Mouse (Mus musculus) liver, embryonic 11.5 days (tissue): Measurements from ENCODE around the gene Phactr2. TPM values are rescaled to one million over a fixed set of nuclear protein-coding genes. Genes with fewer than 3 reads are reported as not detected.

Experiments used
- ATAC-seq: fragments of 200-750 bp; cut with Nextera tagmentation; replicated peaks from 2 replicates; pipeline ENCODE4 v1.8.0; 2017; ENCODE audit warnings: moderate number of reproducible peaks, mild to moderate bottlenecking, moderate TSS enrichment, moderate library complexity; ENCODE audit not compliant: low FRiP score
- DNase-seq: peaks from one replicate; pipeline ENCODE4 v3.0.0-alpha.2; 2017; ENCODE audit warnings: low spot score
- H3K27ac ChIP-seq: fragments of 300-500 bp; sonication (generic); 2 replicates; pipeline ENCODE4 v1.5.1; 2014; ENCODE audit warnings: mild to moderate bottlenecking, low read depth, low read length, control low read depth
- H3K27me3 ChIP-seq: fragments of 300-500 bp; sonication (generic); replicated peaks from 2 replicates; pipeline ENCODE4 v1.6.1; 2014; ENCODE audit warnings: low read length, mixed read lengths; ENCODE audit not compliant: control insufficient read depth, insufficient read depth
- H3K36me3 ChIP-seq: fragments of 300-500 bp; sonication (generic); 2 replicates; pipeline ENCODE4 v1.6.1; 2014; ENCODE audit warnings: mild to moderate bottlenecking, low read length, moderate library complexity, mixed read lengths; ENCODE audit not compliant: control insufficient read depth, insufficient read depth
- H3K4me1 ChIP-seq: fragments of 300-500 bp; sonication (generic); replicated peaks from 2 replicates; pipeline ENCODE4 v1.6.1; 2014; ENCODE audit warnings: low read length, mixed read lengths; ENCODE audit not compliant: control insufficient read depth, insufficient read depth
- H3K4me2 ChIP-seq: fragments of 300-500 bp; sonication (generic); 2 replicates; pipeline ENCODE4 v1.6.1; 2014; ENCODE audit warnings: mild to moderate bottlenecking, control low read depth, moderate library complexity
- H3K4me3 ChIP-seq: fragments of 300-500 bp; sonication (generic); 2 replicates; pipeline ENCODE4 v1.5.1; 2014; ENCODE audit warnings: low read depth, low read length, control low read depth
- H3K9ac ChIP-seq: fragments of 300-500 bp; sonication (generic); 2 replicates; pipeline ENCODE4 v1.6.1; 2014; ENCODE audit warnings: low read depth, low read length, control low read depth
- H3K9me3 ChIP-seq: fragments of 300-500 bp; sonication (generic); 2 replicates; pipeline ENCODE4 v1.6.1; 2016; ENCODE audit warnings: low read length, inconsistent platforms, mixed read lengths; ENCODE audit not compliant: control insufficient read depth
- WGBS: fragments of 180-500 bp; shearing (Covaris S2); extraction: QIAGEN DNeasy Blood & Tissue Kit; methylation state at CpG from one replicate; pipeline ENCODE4 v1.1.7; 2014; 5-methylcytosine and 5-hydroxymethylcytosine counted together
- polyA plus RNA-seq: library from polyadenylated mRNA; unstranded; fragments of >200 nt; fragmentation: Nextera tagmentation; extraction: Ambion mirVana; gene quantifications from 2 replicates; pipeline ENCODE4 v1.2.1, GENCODE M21; 2014

Gene Phactr2
- polyA plus RNA-seq, 1 experiment from 2014 or later: 19.3 TPM

- Histone ChIP-seq H3K36me3 (no peaks in the 10 kb centered on the region), H3K4me1 (no peaks in the 10 kb centered on the region), H3K9me3 (no peaks in the 10 kb centered on the region), H3K27me3 (no peaks in the 10 kb centered on the region), H3K4me3 (no peak overlapping the region), H3K27ac (no peak overlapping the region), H3K4me2 (no peak overlapping the region), H3K9ac (no peak overlapping the region)
- DNase-seq (no peak), ATAC-seq (no peak)
- WGBS: 89% methylated on average over 9 of the region's 9 CpGs
Observed at GRCm38 (mm10) chr10:13425198-13425597, 49.0 kb downstream of the Phactr2 start.

DNA sequence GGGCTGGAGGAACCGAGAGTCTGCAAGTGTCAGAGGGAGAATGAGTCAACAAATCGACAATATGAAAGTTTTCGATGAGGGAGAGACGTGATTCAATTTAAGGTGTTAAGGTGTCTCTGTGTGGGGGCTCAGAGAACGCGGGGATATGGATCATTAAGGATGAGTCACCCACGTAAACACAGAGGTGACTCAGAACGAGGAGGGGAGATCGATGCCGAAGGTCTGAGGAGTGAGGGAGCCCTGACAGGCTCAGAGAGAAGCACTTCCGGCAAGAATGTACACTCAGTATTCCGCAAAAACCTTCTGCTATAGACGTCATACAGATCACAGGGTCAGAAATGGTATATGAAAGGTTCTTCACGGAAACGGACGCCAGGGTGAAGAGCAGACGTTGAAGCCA lies 49.7 kb downstream of the Phactr2 start:
- no peak overlapping the region for H3K4me2 ChIP-seq
- no peaks in the 10 kb centered on the region for H3K27me3 ChIP-seq
- H3K9ac ChIP-seq: no peak overlapping the region
- no peak overlapping the region for H3K27ac ChIP-seq
- DNase-seq: no peak
- no peak for ATAC-seq
- no peaks in the 10 kb centered on the region for H3K9me3 ChIP-seq
- H3K4me3 ChIP-seq: no peak overlapping the region
- whole genome bisulfite sequencing: 79% methylated on average over 17 of the region's 17 CpGs
- H3K36me3 ChIP-seq: no peaks in the 10 kb centered on the region
- H3K4me1 ChIP-seq: no peaks in the 10 kb centered on the region

DNA sequence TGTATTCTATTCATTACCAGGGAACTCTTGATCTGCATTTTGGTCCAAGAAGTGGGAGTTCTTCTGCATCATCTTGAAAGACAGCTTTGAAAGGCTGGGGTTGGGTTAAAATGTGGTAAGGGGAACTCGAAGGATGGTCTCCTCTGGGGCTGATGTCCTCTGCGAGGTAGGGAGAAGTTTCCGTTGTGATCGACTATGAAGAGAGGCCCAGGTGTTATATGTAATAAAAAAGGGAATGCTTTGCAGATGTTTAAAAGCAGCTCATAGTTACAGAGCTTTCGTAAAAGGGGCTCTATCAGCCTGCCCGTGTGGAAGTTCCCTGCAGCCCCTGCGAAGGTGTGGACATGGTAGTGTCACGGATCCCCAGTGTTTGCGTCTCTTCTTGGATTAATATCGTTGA lies 50.2 kb downstream of the Phactr2 start:
- 87% methylated on average over 10 of the region's 10 CpGs for WGBS
- no peaks in the 10 kb centered on the region for H3K4me1 ChIP-seq
- no peak for ATAC-seq
- H3K27me3 ChIP-seq: no peaks in the 10 kb centered on the region
- no peak overlapping the region for H3K27ac ChIP-seq
- no peak overlapping the region for H3K4me3 ChIP-seq
- H3K4me2 ChIP-seq: no peak overlapping the region
- H3K36me3 ChIP-seq: no peaks in the 10 kb centered on the region
- H3K9me3 ChIP-seq: no peaks in the 10 kb centered on the region
- no peak overlapping the region for H3K9ac ChIP-seq
- DNase-seq: no peak

DNA sequence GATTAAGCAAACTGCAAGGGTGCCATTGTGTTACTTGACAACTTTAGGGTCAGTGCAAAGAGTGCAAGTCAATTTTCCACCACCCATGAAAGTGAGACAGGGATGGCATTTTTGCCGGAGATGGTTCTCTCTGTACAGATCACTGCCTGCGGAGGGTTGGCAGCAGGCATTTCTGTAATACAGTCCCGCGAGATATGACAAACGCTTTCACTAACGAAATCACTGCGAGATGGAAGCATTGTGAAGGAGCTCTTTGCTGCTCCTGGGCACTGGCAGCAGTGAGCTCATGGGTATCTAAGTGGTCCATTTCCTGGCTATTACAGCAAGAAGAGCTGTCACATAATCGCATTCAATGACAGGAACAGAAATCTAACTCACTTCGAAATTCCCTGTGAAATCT lies 52.1 kb downstream of the Phactr2 start:
- ATAC-seq (no peak), DNase-seq (no peak)
- Histone ChIP-seq H3K27ac (no peak overlapping the region), H3K36me3 (no peaks in the 10 kb centered on the region), H3K4me3 (no peak overlapping the region), H3K9ac (no peak overlapping the region), H3K9me3 (no peaks in the 10 kb centered on the region), H3K4me1 (no peaks in the 10 kb centered on the region), H3K4me2 (no peak overlapping the region), H3K27me3 (no peaks in the 10 kb centered on the region)
- 87% methylated on average over 9 of the region's 9 CpGs for WGBS

DNA sequence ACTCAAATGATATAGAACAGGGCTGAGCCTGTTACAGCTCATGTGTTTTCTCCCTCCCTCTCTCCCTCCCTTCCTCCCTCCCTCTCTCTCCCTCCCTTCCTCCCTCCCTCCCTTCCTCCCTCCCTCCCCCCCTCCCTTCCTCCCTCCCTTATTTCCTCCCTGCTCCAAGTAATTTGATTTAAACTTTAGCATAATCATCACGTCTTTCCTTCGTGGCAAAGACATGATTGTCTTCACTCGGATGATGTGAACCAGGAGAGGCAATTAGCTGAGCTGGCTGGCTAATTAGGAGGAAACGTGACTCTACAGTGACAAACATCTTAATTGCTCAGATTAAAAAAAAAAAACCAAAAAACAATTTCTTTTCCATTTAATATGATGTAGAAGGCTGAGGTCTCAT lies 55.0 kb downstream of the Phactr2 start:
- ATAC-seq: no peak
- WGBS: 46% methylated on average over 4 of the region's 4 CpGs
- no peaks in the 10 kb centered on the region for H3K27me3 ChIP-seq
- H3K4me3 ChIP-seq: no peak overlapping the region
- no peaks in the 10 kb centered on the region for H3K9me3 ChIP-seq
- no peak overlapping the region for H3K27ac ChIP-seq
- no peak overlapping the region for H3K9ac ChIP-seq
- H3K4me2 ChIP-seq: no peak overlapping the region
- no peaks in the 10 kb centered on the region for H3K4me1 ChIP-seq
- H3K36me3 ChIP-seq: no peaks in the 10 kb centered on the region
- DNase-seq: no peak

DNA sequence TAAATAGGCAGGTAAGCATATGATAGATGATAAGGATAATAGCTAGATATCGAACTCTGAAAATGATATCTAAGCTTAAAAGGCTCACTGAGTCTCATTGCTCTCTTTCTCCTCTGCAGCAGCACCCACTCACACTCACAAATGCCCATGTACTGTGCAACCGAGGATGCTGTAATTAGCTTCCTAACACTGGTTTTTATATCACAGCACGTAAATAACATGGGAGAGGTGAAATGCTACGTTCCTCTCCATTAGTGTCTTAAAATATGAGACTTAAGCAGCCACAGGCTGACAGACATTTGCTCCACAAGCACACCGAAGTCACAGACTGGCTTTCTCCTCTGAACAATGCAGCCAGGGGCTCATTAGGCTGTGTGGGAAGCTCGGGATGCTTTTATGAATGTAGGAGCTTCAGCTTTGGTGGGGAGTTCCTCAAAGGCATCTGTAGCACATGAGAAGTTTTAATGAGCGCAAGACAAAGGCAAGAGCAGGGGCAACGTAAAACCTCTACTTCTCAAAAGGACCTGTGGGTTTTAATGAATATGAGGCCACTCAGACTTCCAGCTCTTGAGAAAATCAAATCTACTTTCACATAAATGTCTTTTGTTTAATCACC lies 58.6 kb downstream of the Phactr2 start:
- no peaks in the 10 kb centered on the region for H3K27me3 ChIP-seq
- no peak overlapping the region for H3K9ac ChIP-seq
- H3K4me2 ChIP-seq: no peak overlapping the region
- WGBS: 74% methylated on average over 8 of the region's 8 CpGs
- no peaks in the 10 kb centered on the region for H3K4me1 ChIP-seq
- no peaks in the 10 kb centered on the region for H3K36me3 ChIP-seq
- no peak for DNase-seq
- no peak overlapping the region for H3K4me3 ChIP-seq
- H3K27ac ChIP-seq: no peak overlapping the region
- no peaks in the 10 kb centered on the region for H3K9me3 ChIP-seq
- ATAC-seq: no peak

- Histone ChIP-seq H3K27me3 (no peaks in the 10 kb centered on the region), H3K4me3 (no peak overlapping the region), H3K27ac (no peak overlapping the region), H3K9me3 (no peaks in the 10 kb centered on the region), H3K36me3 (no peaks in the 10 kb centered on the region), H3K4me2 (no peak overlapping the region), H3K9ac (no peak overlapping the region), H3K4me1 (no peaks in the 10 kb centered on the region)
- ATAC-seq: no peak
- WGBS: 77% methylated on average over 19 of the region's 19 CpGs
- no peak for DNase-seq
Observed at GRCm38 (mm10) chr10:13412202-13412923, 61.8 kb downstream of the Phactr2 start.

- DNase-seq: no peak
Observed at GRCm38 (mm10) chr10:13411056-13411455, 63.2 kb downstream of the Phactr2 start.

DNA sequence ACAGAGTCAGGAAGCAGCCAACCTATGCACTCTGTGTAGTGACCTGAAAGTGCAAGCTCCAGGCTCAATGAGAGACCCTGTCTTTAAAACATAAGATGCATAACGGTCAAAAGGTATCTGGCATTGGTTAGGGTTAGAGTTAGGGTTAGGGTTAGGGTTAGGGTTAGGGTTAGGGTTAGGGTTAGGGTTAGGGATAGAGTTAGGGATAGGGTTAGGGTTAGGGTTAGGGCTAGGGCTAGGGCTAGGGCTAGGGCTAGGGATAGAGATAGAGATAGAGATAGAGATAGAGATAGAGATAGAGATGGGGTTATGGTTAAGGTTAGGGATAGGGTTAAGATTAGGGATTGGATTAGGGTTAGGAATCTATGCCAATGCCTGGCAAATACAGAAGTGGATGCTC lies 72.2 kb downstream of the Phactr2 start:
- H3K36me3 ChIP-seq: no peaks in the 10 kb centered on the region
- H3K4me3 ChIP-seq: no peak overlapping the region
- no peak overlapping the region for H3K27ac ChIP-seq
- no peaks in the 10 kb centered on the region for H3K27me3 ChIP-seq
- DNase-seq: peak; percentile 88
- H3K4me2 ChIP-seq: no peak overlapping the region
- no peaks in the 10 kb centered on the region for H3K9me3 ChIP-seq
- WGBS: 74% methylated on average over 1 of the region's 1 CpGs
- no peaks in the 10 kb centered on the region for H3K4me1 ChIP-seq
- H3K9ac ChIP-seq: no peak overlapping the region
- ATAC-seq: no peak

More at GRCm38 (mm10) chr10:13411056-13411455, 63.2 kb downstream of the Phactr2 start:
- no peaks in the 10 kb centered on the region for H3K27me3 ChIP-seq
- H3K9ac ChIP-seq: no peak overlapping the region
- H3K36me3 ChIP-seq: no peaks in the 10 kb centered on the region
- H3K4me1 ChIP-seq: no peaks in the 10 kb centered on the region
- no peak overlapping the region for H3K4me3 ChIP-seq
- no peak overlapping the region for H3K4me2 ChIP-seq
- H3K9me3 ChIP-seq: no peaks in the 10 kb centered on the region
- ATAC-seq: no peak
- no peak overlapping the region for H3K27ac ChIP-seq
- whole genome bisulfite sequencing: 76% methylated on average over 3 of the region's 3 CpGs
